Mouse (Mus musculus) intestine, postnatal 0 days (tissue): ENCODE results near the gene Gm20458. TPM values are rescaled to one million over a fixed set of nuclear protein-coding genes. Genes with fewer than 3 reads are reported as not detected.

Experiments used
- ATAC-seq: fragments of 200-750 bp; cut with Nextera tagmentation; 2 replicates; pipeline ENCODE4 v1.8.0; 2017; ENCODE audit warnings: mild to moderate bottlenecking, moderate TSS enrichment, moderate library complexity
- H3K27ac ChIP-seq: fragments of 300-500 bp; sonication (generic); 2 replicates; pipeline ENCODE4 v1.5.1; 2014; ENCODE audit warnings: mild to moderate bottlenecking, low read depth, low read length, moderate library complexity
- H3K27me3 ChIP-seq: fragments of 300-500 bp; sonication (generic); replicated peaks from 2 replicates; pipeline ENCODE4 v1.6.1; 2014; ENCODE audit warnings: low read length, mixed read lengths; ENCODE audit not compliant: control insufficient read depth, insufficient read depth
- H3K36me3 ChIP-seq: fragments of 300-500 bp; sonication (generic); 2 replicates; pipeline ENCODE4 v1.6.1; 2014; ENCODE audit warnings: mild to moderate bottlenecking, moderate library complexity; ENCODE audit not compliant: control insufficient read depth, insufficient read depth
- H3K4me1 ChIP-seq: fragments of 300-500 bp; sonication (generic); replicated peaks from 2 replicates; pipeline ENCODE4 v1.6.1; 2014; ENCODE audit warnings: antibody characterized with exemption, low read length, mixed read lengths; ENCODE audit not compliant: control insufficient read depth, insufficient read depth
- H3K4me2 ChIP-seq: fragments of 300-500 bp; sonication (generic); replicated peaks from 2 replicates; pipeline ENCODE4 v1.6.1; 2014; ENCODE audit warnings: low read depth, mild to moderate bottlenecking, moderate library complexity
- H3K4me3 ChIP-seq: fragments of 300-500 bp; sonication (generic); 2 replicates; pipeline ENCODE4 v1.5.1; 2014; ENCODE audit warnings: low read depth, low read length
- H3K9ac ChIP-seq: fragments of 300-500 bp; sonication (generic); 2 replicates; pipeline ENCODE4 v1.6.1; 2014; ENCODE audit warnings: mild to moderate bottlenecking, low read depth, low read length
- H3K9me3 ChIP-seq: fragments of 300-500 bp; sonication (generic); 2 replicates; pipeline ENCODE4 v1.6.1; 2016; ENCODE audit warnings: mixed run types; ENCODE audit not compliant: control insufficient read depth
- CTCF ChIP-seq: sonication (generic); IDR thresholded peaks from 2 replicates; pipeline ENCODE4 v1.5.1; 2016; ENCODE audit warnings: low read depth, mild to moderate bottlenecking, control low read depth, antibody characterized with exemption, moderate library complexity
- WGBS: fragments of 180-500 bp; shearing (Covaris S2); extraction: QIAGEN DNeasy Blood & Tissue Kit; methylation state at CpG from one replicate; pipeline ENCODE4 v1.1.7; 2014; 5-methylcytosine and 5-hydroxymethylcytosine counted together
- polyA plus RNA-seq: library from polyadenylated mRNA; unstranded; fragments of >200 nt; fragmentation: Nextera tagmentation; extraction: Ambion mirVana; gene quantifications from 2 replicates; pipeline ENCODE4 v1.2.1, GENCODE M21; 2015

Gm20458 gene
- polyA plus RNA-seq = 21.4 and 29.1 TPM in 2 replicates

DNA sequence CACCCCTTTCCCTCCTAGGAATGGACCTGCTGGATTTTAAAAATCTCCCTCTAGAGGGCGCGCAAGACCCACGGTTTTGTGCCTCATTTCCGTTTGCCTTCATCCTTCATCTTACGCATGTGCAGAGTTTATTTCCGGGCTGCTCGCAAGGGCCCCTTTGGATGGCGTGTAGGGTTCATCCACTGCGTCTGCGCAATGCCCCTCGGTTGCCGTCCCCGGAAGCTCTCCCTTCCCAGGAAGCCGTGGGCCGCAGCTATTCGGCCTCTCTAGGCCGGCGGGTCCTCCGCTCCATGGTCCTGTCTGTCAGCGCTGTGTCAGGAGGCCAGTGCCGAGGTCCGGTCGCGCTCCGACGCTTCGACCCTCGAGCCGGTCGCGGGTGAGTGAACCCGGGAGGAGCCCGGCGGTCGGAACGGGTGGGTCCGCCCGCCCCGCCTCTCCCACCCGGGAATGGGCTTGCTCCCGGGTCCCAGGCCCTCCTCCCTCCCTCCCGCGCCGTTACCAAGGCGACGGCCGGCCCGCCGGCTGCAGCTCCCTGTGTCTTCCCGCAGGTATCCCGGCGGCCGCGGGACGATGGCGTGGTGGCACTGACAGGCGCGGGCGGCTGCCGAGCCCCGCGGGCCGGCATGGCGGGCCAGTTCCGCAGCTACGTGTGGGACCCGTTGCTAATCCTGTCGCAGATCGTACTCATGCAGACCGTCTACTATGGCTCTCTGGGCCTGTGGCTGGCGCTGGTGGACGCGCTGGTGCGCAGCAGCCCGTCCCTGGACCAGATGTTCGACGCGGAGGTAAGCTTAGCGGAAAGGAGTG, at the start of gene Gm20458:
TSS of gene Gm20458 (plus strand) at position 223 of the 807 bp plus-strand sequence.
- TF ChIP-seq CTCF = peak; percentile 87
- under 1% methylated on average over 78 of the region's 79 CpGs for WGBS
- Histone ChIP-seq H3K27me3 (no peaks in the 10 kb centered on the region), H3K9me3 (no peaks in the 10 kb centered on the region), H3K4me1 (peaks cover 9% of the 10 kb centered on the region; the same call in 1 of the 2 replicates), H3K36me3 (peaks cover 28% of the 10 kb centered on the region), H3K4me3 (peak within 1 kb of the TSS; percentile 91), H3K27ac (peak within 1 kb of the TSS; percentile 82), H3K9ac (peak within 1 kb of the TSS; percentile 86), H3K4me2 (peak within 1 kb of the TSS; percentile 72)
- peak; percentile 88 for ATAC-seq

DNA sequence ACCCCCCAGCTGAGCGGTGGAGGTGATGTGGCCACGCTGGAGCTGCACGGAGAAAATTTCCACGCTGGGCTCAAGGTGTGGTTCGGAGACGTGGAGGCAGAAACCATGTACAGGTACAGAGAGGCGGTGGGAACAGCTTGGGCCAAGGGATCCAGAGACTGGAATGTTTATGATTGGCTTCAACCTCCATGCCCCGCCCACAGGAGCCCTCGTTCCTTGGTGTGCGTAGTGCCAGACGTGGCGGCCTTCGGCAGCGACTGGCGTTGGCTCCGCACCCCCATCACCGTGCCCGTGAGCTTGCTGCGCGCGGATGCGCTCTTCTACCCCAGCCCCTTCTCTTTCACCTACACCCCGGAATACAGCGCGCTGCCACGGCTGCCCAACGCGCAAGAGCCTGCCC, 46.6 kb upstream of the Gm20458 start:
- peak overlapping the region; percentile 47 for H3K4me2 ChIP-seq
- 27% methylated on average over 28 of the region's 28 CpGs for WGBS
- no peaks in the 10 kb centered on the region for H3K4me1 ChIP-seq
- TF ChIP-seq CTCF = no peak
- peaks cover 4% of the 10 kb centered on the region; the same call in 1 of the 2 replicates for H3K27me3 ChIP-seq
- no peaks in the 10 kb centered on the region for H3K9me3 ChIP-seq
- 0 out of 2 replicates have a peak overlapping the region, but pooled peaks have one; percentile 3 for H3K9ac ChIP-seq
- H3K27ac ChIP-seq = no peak overlapping the region
- no peak for ATAC-seq
- no peak overlapping the region for H3K4me3 ChIP-seq
- no peaks in the 10 kb centered on the region for H3K36me3 ChIP-seq

DNA sequence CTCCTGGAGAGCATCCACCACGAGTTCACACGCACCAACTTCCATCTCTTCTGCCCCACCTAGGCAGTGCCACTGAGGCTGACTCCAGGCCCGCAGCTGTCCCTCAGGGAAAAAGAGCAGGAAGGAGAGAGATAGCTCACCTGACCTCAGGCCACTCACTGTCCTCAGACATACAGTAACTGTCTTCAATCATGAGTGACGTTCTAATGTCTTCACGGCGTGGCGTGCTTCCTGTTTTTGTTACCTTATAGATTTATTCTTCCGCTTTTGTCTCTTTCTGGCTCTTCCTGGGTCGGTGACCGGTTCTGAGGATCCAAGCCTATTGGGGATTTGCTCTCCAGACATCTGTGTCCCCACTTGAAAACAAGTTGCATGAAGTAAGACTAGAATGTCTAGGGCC, 46.2 kb upstream of the Gm20458 start:
- H3K4me2 ChIP-seq = peak overlapping the region; percentile 47
- no peaks in the 10 kb centered on the region for H3K4me1 ChIP-seq
- no peak overlapping the region for H3K4me3 ChIP-seq
- ATAC-seq = no peak
- 0 out of 2 replicates have a peak overlapping the region, but pooled peaks have one; percentile 3 for H3K9ac ChIP-seq
- no peaks in the 10 kb centered on the region for H3K9me3 ChIP-seq
- TF ChIP-seq CTCF = no peak
- WGBS = 66% methylated on average over 10 of the region's 10 CpGs
- H3K36me3 ChIP-seq = no peaks in the 10 kb centered on the region
- H3K27ac ChIP-seq = no peak overlapping the region
- H3K27me3 ChIP-seq = peaks cover 4% of the 10 kb centered on the region; the same call in 1 of the 2 replicates

DNA sequence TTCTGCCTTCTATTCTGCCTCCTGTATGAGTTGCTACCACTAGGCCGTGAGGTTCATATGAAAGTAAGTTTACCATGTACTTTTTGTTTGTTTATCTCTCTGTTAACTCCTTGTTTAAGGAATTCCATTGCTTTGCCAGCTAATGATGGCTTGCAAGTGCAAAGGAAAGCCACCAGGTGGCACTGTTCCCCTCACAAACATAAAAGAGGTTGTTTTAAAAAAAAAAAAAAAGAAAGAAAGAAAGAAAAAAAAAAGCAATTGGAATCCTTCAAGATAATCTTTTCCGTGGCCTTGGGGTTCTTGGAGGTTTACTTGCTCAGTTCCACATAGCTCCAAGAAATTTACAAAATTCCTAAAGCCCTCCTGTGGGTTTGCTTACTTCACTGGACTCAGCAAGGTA, 43.6 kb upstream of the Gm20458 start:
- H3K4me2 ChIP-seq = no peak overlapping the region
- H3K9me3 ChIP-seq = no peaks in the 10 kb centered on the region
- peak; percentile 81 for TF ChIP-seq CTCF
- no peaks in the 10 kb centered on the region for H3K36me3 ChIP-seq
- H3K4me1 ChIP-seq = no peaks in the 10 kb centered on the region
- no peak overlapping the region for H3K9ac ChIP-seq
- 3% methylated on average over 2 of the region's 2 CpGs for WGBS
- ATAC-seq = no peak
- H3K27me3 ChIP-seq = no peaks in the 10 kb centered on the region
- no peak overlapping the region for H3K4me3 ChIP-seq
- no peak overlapping the region for H3K27ac ChIP-seq

DNA sequence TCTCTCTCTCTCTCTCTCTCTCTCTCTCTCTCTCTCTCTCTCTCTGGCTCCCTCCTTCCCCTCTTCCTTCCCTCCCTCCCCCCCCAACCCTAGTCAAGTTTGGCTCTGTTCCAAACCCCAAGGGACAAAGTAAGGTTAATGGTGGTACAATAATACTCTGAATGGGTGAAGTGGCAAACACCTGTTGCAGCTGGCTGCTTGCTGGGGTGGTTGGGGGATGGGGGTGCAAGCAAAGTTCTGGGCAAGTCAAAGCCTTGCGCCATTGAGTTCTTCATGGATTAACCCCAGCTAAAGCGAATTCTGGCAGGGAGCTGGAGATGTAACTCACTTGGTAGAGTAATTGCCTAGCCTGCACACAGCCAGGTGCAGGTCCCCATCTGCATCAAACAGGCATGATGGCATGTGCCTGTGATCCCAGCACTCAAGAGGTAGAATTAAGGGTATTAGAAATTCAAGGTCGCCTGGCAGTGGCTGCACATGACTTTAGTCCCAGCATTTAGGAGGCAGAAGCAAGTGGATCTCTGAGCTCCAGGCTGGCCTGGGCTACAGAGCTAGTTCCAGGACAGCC, 42.4 kb upstream of the Gm20458 start:
- Histone ChIP-seq H3K36me3 (0 out of 2 replicates have a peak, but pooled peaks cover 2% of the 10 kb centered on the region), H3K27me3 (no peaks in the 10 kb centered on the region), H3K4me3 (no peak overlapping the region), H3K9me3 (no peaks in the 10 kb centered on the region), H3K4me1 (no peaks in the 10 kb centered on the region), H3K9ac (no peak overlapping the region), H3K27ac (no peak overlapping the region; the same call in 1 of the 2 replicates), H3K4me2 (no peak overlapping the region)
- ATAC-seq = no peak
- 29% methylated on average over 3 of the region's 3 CpGs for WGBS
- no peak for TF ChIP-seq CTCF

DNA sequence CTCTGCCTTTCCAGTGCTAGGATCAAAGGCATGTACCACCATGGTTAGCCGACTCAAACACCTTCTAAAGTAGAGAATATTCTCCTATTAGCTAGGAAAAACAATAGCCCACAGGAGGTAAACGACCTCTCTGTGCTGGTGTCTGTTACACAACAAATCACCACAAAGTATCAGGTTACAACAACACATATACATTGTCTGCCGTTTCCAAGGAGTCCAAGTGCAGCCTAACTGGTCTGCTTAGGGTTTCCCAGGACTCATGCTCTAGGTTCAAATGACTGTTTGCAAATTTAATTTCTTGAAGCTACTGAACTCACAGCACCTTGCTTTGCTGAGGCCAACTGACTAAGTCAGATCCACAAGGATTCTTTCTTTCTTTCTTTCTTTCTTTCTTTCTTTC, 41.3 kb upstream of the Gm20458 start:
- WGBS = 13% methylated on average over 3 of the region's 3 CpGs
- Histone ChIP-seq H3K27ac (no peak overlapping the region), H3K4me2 (no peak overlapping the region), H3K9me3 (no peaks in the 10 kb centered on the region), H3K9ac (no peak overlapping the region), H3K27me3 (no peaks in the 10 kb centered on the region), H3K36me3 (peaks cover 8% of the 10 kb centered on the region; the same call in 1 of the 2 replicates), H3K4me3 (no peak overlapping the region), H3K4me1 (no peaks in the 10 kb centered on the region)
- no peak for TF ChIP-seq CTCF
- no peak for ATAC-seq
